Mouse (Mus musculus) spleen, adult 2 months (tissue): ENCODE data around the gene Dnajc17. TPM values are rescaled to one million over a fixed set of nuclear protein-coding genes. Genes with fewer than 3 reads are reported as not detected.
A peak's percentile ranks its signal among the peaks of the same experiment; 100 is the strongest.

Source experiments
- DNase-seq, 2 experiments: peaks; one replicate each; pipeline versions ENCODE4 v3.0.0 to v3.0.0-alpha.2; 2012 to 2021; ENCODE audit warnings: low spot score in 2 of 2, low read depth in 1 of 2
- H3K27ac ChIP-seq: fragments of 200-500 bp; 2 replicates; pipeline ENCODE4 v1.5.1; 2012; ENCODE audit warnings: low read length, inconsistent platforms; ENCODE audit not compliant: insufficient read depth
- H3K27me3 ChIP-seq: fragments of 200-500 bp; 2 replicates; pipeline ENCODE4 v1.6.1; 2012; ENCODE audit warnings: mild to moderate bottlenecking, moderate library complexity, low read length, inconsistent platforms; ENCODE audit not compliant: control insufficient read depth, insufficient read depth
- H3K36me3 ChIP-seq: fragments of 200-500 bp; 2 replicates; pipeline ENCODE4 v1.6.1; 2012; ENCODE audit warnings: mild to moderate bottlenecking, low read length, inconsistent platforms; ENCODE audit not compliant: control insufficient read depth, insufficient read depth
- H3K4me1 ChIP-seq: fragments of 200-500 bp; 2 replicates; pipeline ENCODE4 v1.6.1; 2011; ENCODE audit warnings: inconsistent platforms; ENCODE audit not compliant: control insufficient read depth, insufficient read depth, insufficient read length
- H3K4me3 ChIP-seq: fragments of 200-500 bp; 2 replicates; pipeline ENCODE4 v1.5.1; 2011; ENCODE audit warnings: mild to moderate bottlenecking, inconsistent platforms; ENCODE audit not compliant: insufficient read depth, insufficient read length; ENCODE audit errors: extremely low read depth
- CTCF ChIP-seq: fragments of 200-500 bp; IDR thresholded peaks from 2 replicates; pipeline ENCODE4 v1.5.1; 2011; ENCODE audit warnings: mild to moderate bottlenecking, inconsistent platforms; ENCODE audit not compliant: insufficient read depth, insufficient read length, insufficient replicate concordance; ENCODE audit errors: extremely low read depth
- POLR2A ChIP-seq: fragments of 200-500 bp; IDR thresholded peaks from 2 replicates; pipeline ENCODE4 v1.6.1; 2011; ENCODE audit warnings: low read depth, low read length, inconsistent platforms
- WGBS: fragments of 180-500 bp; shearing (Covaris S2); methylation state at CpG from one replicate; pipeline ENCODE4 v1.1.7; 2018; 5-methylcytosine and 5-hydroxymethylcytosine counted together
- polyA plus RNA-seq: library from polyadenylated mRNA; depleted of rRNA; stranded (reverse); fragments of >200 nt; gene quantifications from 2 replicates; pipeline ENCODE4 v1.2.3, GENCODE M21; 2012; rRNA removed

Gene Dnajc17
- 2.9 and 3.5 TPM in 2 replicates for polyA plus RNA-seq

GRCm38 (mm10) chr2:119208344-119209175 lies at the start of gene Dnajc17, which contains the start of gene Zfyve19:
TSS of gene Dnajc17 (minus strand) at chr2:119208795.
TSS of gene Zfyve19 (plus strand) at chr2:119208617.
- Histone ChIP-seq H3K36me3 (peaks cover 7% of the 10 kb centered on the region), H3K4me1 (peaks cover 5% of the 10 kb centered on the region; the same call in 1 of the 2 replicates), H3K4me3 (peak within 1 kb of the TSS; percentile 91), H3K27ac (peak within 1 kb of the TSS; percentile 88), H3K27me3 (no peaks in the 10 kb centered on the region)
- TF ChIP-seq CTCF (no peak), POLR2A (peak; percentile 48; the same call in 1 of the 2 replicates)
- peak; percentile 89 to 94 for DNase-seq
- WGBS = under 1% methylated on average over 51 of the region's 51 CpGs

- 63% methylated on average over 7 of the region's 7 CpGs for WGBS
- TF ChIP-seq POLR2A = no peak
- TF ChIP-seq CTCF = no peak
- H3K4me1 ChIP-seq = no peaks in the 10 kb centered on the region
- no peak overlapping the region for H3K27ac ChIP-seq
- H3K36me3 ChIP-seq = no peaks in the 10 kb centered on the region
- no peak overlapping the region for H3K4me3 ChIP-seq
- no peaks in the 10 kb centered on the region; the same call in 1 of the 2 replicates for H3K27me3 ChIP-seq
- DNase-seq = no peak
These were observed 46.4 kb upstream of the Dnajc17 start for GRCm38 (mm10) chr2:119254976-119255375.

GRCm38 (mm10) chr2:119250826-119251478 lies 42.4 kb upstream of the Dnajc17 start:
- Histone ChIP-seq H3K36me3 (no peaks in the 10 kb centered on the region), H3K4me3 (no peak overlapping the region), H3K27me3 (no peaks in the 10 kb centered on the region; the same call in 1 of the 2 replicates), H3K4me1 (no peaks in the 10 kb centered on the region), H3K27ac (no peak overlapping the region)
- DNase-seq = peak; percentile 47 to 78
- WGBS = 12% methylated on average over 11 of the region's 11 CpGs
- TF ChIP-seq POLR2A (no peak), CTCF (peak; percentile 93)

DNA sequence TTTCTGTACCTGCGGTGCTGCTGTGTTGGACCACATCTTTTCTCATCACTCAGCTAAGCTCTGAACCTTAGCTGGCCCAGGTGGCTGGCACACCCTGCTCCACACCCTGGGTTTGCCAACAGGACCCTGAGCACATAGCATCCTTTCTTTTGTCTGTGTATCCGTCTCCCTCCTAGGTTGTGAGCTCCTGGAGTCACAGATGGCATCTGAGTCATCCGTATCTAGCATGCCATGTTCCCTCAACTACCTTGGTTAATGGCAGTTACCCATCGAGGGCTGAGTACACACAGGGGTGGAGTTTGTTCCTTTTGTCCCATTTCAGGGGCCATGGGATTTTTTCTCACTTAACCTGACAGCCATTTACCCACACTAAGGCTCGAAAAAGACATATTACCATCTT lies 41.8 kb upstream of the Dnajc17 start:
- no peak for DNase-seq
- H3K4me1 ChIP-seq = no peaks in the 10 kb centered on the region
- TF ChIP-seq POLR2A = no peak
- TF ChIP-seq CTCF = no peak
- WGBS = 65% methylated on average over 5 of the region's 5 CpGs
- no peak overlapping the region for H3K27ac ChIP-seq
- no peaks in the 10 kb centered on the region for H3K36me3 ChIP-seq
- no peaks in the 10 kb centered on the region; the same call in 1 of the 2 replicates for H3K27me3 ChIP-seq
- H3K4me3 ChIP-seq = no peak overlapping the region

GRCm38 (mm10) chr2:119249592-119250061 lies 41.0 kb upstream of the Dnajc17 start:
- WGBS = 73% methylated on average over 4 of the region's 4 CpGs
- no peak overlapping the region for H3K4me3 ChIP-seq
- H3K27ac ChIP-seq = no peak overlapping the region
- H3K27me3 ChIP-seq = no peaks in the 10 kb centered on the region
- DNase-seq = no peak
- TF ChIP-seq CTCF (no peak), POLR2A (no peak)
- no peaks in the 10 kb centered on the region for H3K36me3 ChIP-seq
- H3K4me1 ChIP-seq = no peaks in the 10 kb centered on the region

GRCm38 (mm10) chr2:119247904-119248303 lies 39.3 kb upstream of the Dnajc17 start:
- no peak for TF ChIP-seq POLR2A
- TF ChIP-seq CTCF = no peak
- no peaks in the 10 kb centered on the region for H3K4me1 ChIP-seq
- no peaks in the 10 kb centered on the region for H3K36me3 ChIP-seq
- H3K4me3 ChIP-seq = no peak overlapping the region
- no peak overlapping the region for H3K27ac ChIP-seq
- no peaks in the 10 kb centered on the region for H3K27me3 ChIP-seq
- WGBS = 88% methylated on average over 9 of the region's 9 CpGs
- DNase-seq = no peak

GRCm38 (mm10) chr2:119245246-119245645 lies 36.7 kb upstream of the Dnajc17 start:
- 79% methylated on average over 7 of the region's 7 CpGs for WGBS
- no peaks in the 10 kb centered on the region for H3K4me1 ChIP-seq
- H3K36me3 ChIP-seq = no peaks in the 10 kb centered on the region
- no peak overlapping the region for H3K27ac ChIP-seq
- H3K27me3 ChIP-seq = no peaks in the 10 kb centered on the region
- TF ChIP-seq CTCF = no peak
- DNase-seq = no peak
- H3K4me3 ChIP-seq = no peak overlapping the region
